ENCODE assay signal across 27 mouse cellular contexts in the genomic region with DNA sequence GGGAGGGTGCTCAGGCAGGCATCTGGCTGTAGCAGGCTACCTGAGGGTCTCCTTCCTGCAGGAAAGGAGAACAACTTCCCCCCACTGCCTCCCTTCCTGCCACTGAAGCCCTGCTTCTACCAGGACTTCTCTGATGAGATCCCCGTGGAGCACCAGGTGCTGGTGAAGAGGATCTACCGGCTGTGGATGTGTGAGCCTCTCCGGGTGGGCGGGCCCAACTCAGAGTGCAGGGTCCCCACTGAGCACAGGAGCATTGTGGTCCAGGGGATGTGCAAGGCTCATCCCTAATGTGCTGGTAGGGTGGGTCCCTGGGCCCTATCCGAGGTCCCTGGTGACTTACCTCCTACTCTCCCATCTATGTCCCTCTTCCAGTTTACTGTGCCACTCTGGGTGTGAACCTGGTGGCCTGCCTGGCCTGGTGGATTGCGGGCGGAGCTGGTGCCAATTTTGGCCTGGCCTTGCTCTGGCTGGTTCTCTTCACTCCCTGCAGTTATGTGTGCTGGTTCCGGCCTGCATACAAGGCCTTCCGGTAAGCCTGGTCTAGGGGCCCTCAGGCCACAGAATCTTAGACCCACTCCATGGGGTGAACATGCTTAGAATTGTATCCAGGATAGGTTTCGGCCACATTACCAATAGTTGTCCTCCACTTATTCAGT. TPM values are rescaled to one million over a fixed set of nuclear protein-coding genes. Genes with fewer than 3 reads are reported as not detected.
A peak's percentile ranks its signal among the peaks of the same experiment; 100 is the strongest.
DNase-seq lines count a peak whose midpoint lies in the region; ATAC-seq and TF ChIP-seq lines count a peak whose summit lies in the region.
"Had no signal": no experiment of that assay in that cellular context is flagged by ENCODE, and none has a peak within 500 bp of the region (broad histone marks: within the 10 kb centered on the region; RNA-seq: fewer than 3 reads in every experiment).

No protein-coding gene starts in this region.

- H3K9ac ChIP-seq in forebrain, embryonic 13.5 days = 0 out of 2 replicates have a peak overlapping the region, but pooled peaks have one; percentile 16
- peak overlapping the region; percentile 10; the same call in 1 of the 2 replicates for H3K9ac ChIP-seq in limb, embryonic 13.5 days
- H3K9ac ChIP-seq: midbrain, embryonic 15.5 days; neural tube, embryonic 15.5 days had no signal

- H3K4me1 ChIP-seq in forebrain, embryonic 13.5 days = peaks cover 7% of the 10 kb centered on the region
- peaks cover 11% of the 10 kb centered on the region for H3K4me1 ChIP-seq in forebrain, embryonic 10.5 days
- peaks cover 2% of the 10 kb centered on the region; the same call in 1 of the 2 replicates for H3K4me1 ChIP-seq in limb, embryonic 13.5 days
- H3K4me1 ChIP-seq in limb, embryonic 10.5 days = 0 out of 2 replicates have a peak, but pooled peaks cover 11% of the 10 kb centered on the region
- H3K4me1 ChIP-seq in E14TG2a.4 (replicated peaks; ENCODE audit: low read depth, low read length) = peaks cover 82% of the 10 kb centered on the region

- DNase-seq in cerebellum, adult 11 months = peak; percentile 39
- no peak for DNase-seq in cerebellum, adult 18-20 months
- DNase-seq in forebrain, embryonic 10.5 days (ENCODE audit: extremely low spot score, low spot score) = no peak
- DNase-seq in limb, embryonic 10.5 days (ENCODE audit: low spot score) = no peak
- DNase-seq in yolk sac, embryonic 10.5 days (ENCODE audit: low spot score) = no peak
- DNase-seq: adrenal gland, adult 8-10 months; gastrocnemius, postnatal 14 days; kidney, adult 18-20 months; kidney, postnatal 36 days; liver, embryonic 13.5 days; lung, adult 2 months; lung, postnatal 10 days; right cerebral cortex, postnatal 25 days had no signal

- no peaks in the 10 kb centered on the region for H3K27me3 ChIP-seq in forebrain, embryonic 13.5 days
- H3K27me3 ChIP-seq in forebrain, embryonic 10.5 days (ENCODE audit: poor library complexity, severe bottlenecking) = no peaks in the 10 kb centered on the region
- H3K27me3 ChIP-seq in limb, embryonic 13.5 days = no peaks in the 10 kb centered on the region
- no peaks in the 10 kb centered on the region for H3K27me3 ChIP-seq in limb, embryonic 10.5 days (ENCODE audit: low read depth, poor library complexity, severe bottlenecking)
- no peaks in the 10 kb centered on the region for H3K27me3 ChIP-seq in E14TG2a.4 (ENCODE audit: insufficient read depth, low read length)
- H3K27me3 ChIP-seq: CH12.LX; liver, embryonic 13.5 days; midbrain, embryonic 15.5 days; neural tube, embryonic 15.5 days had no signal

- no peak overlapping the region for H3K4me2 ChIP-seq in forebrain, embryonic 13.5 days
- no peak overlapping the region for H3K4me2 ChIP-seq in limb, embryonic 13.5 days (replicated peaks)
- H3K4me2 ChIP-seq: heart, embryonic 11.5 days; liver, embryonic 13.5 days; midbrain, embryonic 15.5 days; neural tube, embryonic 15.5 days had no signal

- no peak for TF ChIP-seq CTCF in E14TG2a.4 (conservative IDR thresholded peaks at IDR 0.05; ENCODE audit: low read length)

- H3K4me3 ChIP-seq in forebrain, embryonic 13.5 days = no peak overlapping the region
- H3K4me3 ChIP-seq in forebrain, embryonic 10.5 days = no peak overlapping the region
- H3K4me3 ChIP-seq in limb, embryonic 13.5 days = no peak overlapping the region
- H3K4me3 ChIP-seq in limb, embryonic 10.5 days = no peak overlapping the region
- 0 out of 2 replicates have a peak overlapping the region, but pooled peaks have one; percentile 20 for H3K4me3 ChIP-seq in E14TG2a.4 (replicated peaks; ENCODE audit: low read length)
- H3K4me3 ChIP-seq: layer of hippocampus, adult 2 months; left cerebral cortex, adult 2 months; liver, embryonic 13.5 days; midbrain, embryonic 10.5 days; midbrain, embryonic 15.5 days; neural tube, embryonic 15.5 days had no signal

- no peak overlapping the region for H3K27ac ChIP-seq in forebrain, embryonic 13.5 days
- no peak overlapping the region for H3K27ac ChIP-seq in forebrain, embryonic 10.5 days
- H3K27ac ChIP-seq in limb, embryonic 13.5 days = no peak overlapping the region
- H3K27ac ChIP-seq in limb, embryonic 10.5 days = no peak overlapping the region
- H3K27ac ChIP-seq: layer of hippocampus, adult 2 months; left cerebral cortex, adult 2 months; liver, embryonic 13.5 days; midbrain, embryonic 10.5 days; midbrain, embryonic 15.5 days; neural tube, embryonic 15.5 days; stomach, postnatal 0 days had no signal

- H3K9me3 ChIP-seq in forebrain, embryonic 13.5 days (replicated peaks) = no peaks in the 10 kb centered on the region
- H3K9me3 ChIP-seq in forebrain, embryonic 10.5 days = no peaks in the 10 kb centered on the region
- no peaks in the 10 kb centered on the region for H3K9me3 ChIP-seq in limb, embryonic 13.5 days
- no peaks in the 10 kb centered on the region for H3K9me3 ChIP-seq in limb, embryonic 10.5 days (replicated peaks)
- no peaks in the 10 kb centered on the region for H3K9me3 ChIP-seq in E14TG2a.4 (ENCODE audit: low read length)
- H3K9me3 ChIP-seq: G1E; liver, embryonic 13.5 days; midbrain, embryonic 10.5 days; midbrain, embryonic 15.5 days; neural tube, embryonic 15.5 days had no signal

- no peak for ATAC-seq in forebrain, embryonic 13.5 days
- ATAC-seq in limb, embryonic 13.5 days (ENCODE audit: low FRiP score, low read depth) = no peak
- ATAC-seq: hindbrain, embryonic 16.5 days; midbrain, embryonic 15.5 days had no signal

- 94% methylated on average over 10 of the region's 10 CpGs for WGBS in forebrain, embryonic 13.5 days
- WGBS in forebrain, embryonic 10.5 days = 87% methylated on average over 10 of the region's 10 CpGs
- 91% methylated on average over 10 of the region's 10 CpGs for WGBS in limb, embryonic 13.5 days
- 93% methylated on average over 10 of the region's 10 CpGs for WGBS in limb, embryonic 10.5 days

- H3K36me3 ChIP-seq in forebrain, embryonic 13.5 days (ENCODE audit: poor library complexity, severe bottlenecking) = peaks cover 70% of the 10 kb centered on the region
- peaks cover 91% of the 10 kb centered on the region for H3K36me3 ChIP-seq in forebrain, embryonic 10.5 days (replicated peaks)
- H3K36me3 ChIP-seq in limb, embryonic 13.5 days = peaks cover 83% of the 10 kb centered on the region
- H3K36me3 ChIP-seq in limb, embryonic 10.5 days = peaks cover 86% of the 10 kb centered on the region
- peaks cover 83% of the 10 kb centered on the region for H3K36me3 ChIP-seq in E14TG2a.4 (ENCODE audit: insufficient read depth, low read length)

RNA-seq across cellular contexts. Expression of a gene that starts 3.6 kb away (rescaled TPM):
- polyA plus RNA-seq in forebrain, embryonic 13.5 days (2015; fragmentation: Nextera tagmentation; extraction: Ambion mirVana) = 4.0 and 4.4 TPM in 2 replicates
- 4.7 and 5.6 TPM in 2 replicates for polyA plus RNA-seq in forebrain, embryonic 10.5 days (2016; fragmentation: Nextera tagmentation; extraction: Ambion mirVana)
- polyA plus RNA-seq in limb, embryonic 13.5 days (2015; fragmentation: Nextera tagmentation; extraction: Ambion mirVana) = 3.7 and 5.6 TPM in 2 replicates
- 5.1 and 5.2 TPM in 2 replicates for polyA plus RNA-seq in limb, embryonic 10.5 days (2016; fragmentation: Nextera tagmentation; extraction: Ambion mirVana)
- polyA plus RNA-seq: macrophage had no signal

RNA-seq across cellular contexts. Expression of a gene that starts 6.7 kb away (rescaled TPM):
- polyA plus RNA-seq in forebrain, embryonic 13.5 days (2015; fragmentation: Nextera tagmentation; extraction: Ambion mirVana) = 4.8 and 6.7 TPM in 2 replicates
- 10.7 and 11.9 TPM in 2 replicates for polyA plus RNA-seq in forebrain, embryonic 10.5 days (2016; fragmentation: Nextera tagmentation; extraction: Ambion mirVana)
- polyA plus RNA-seq in limb, embryonic 13.5 days (2015; fragmentation: Nextera tagmentation; extraction: Ambion mirVana) = 7.6 and 8.8 TPM in 2 replicates
- 11.1 and 13.4 TPM in 2 replicates for polyA plus RNA-seq in limb, embryonic 10.5 days (2016; fragmentation: Nextera tagmentation; extraction: Ambion mirVana)

RNA-seq across cellular contexts. Expression of a gene that starts 6.7 kb away (rescaled TPM):
- polyA plus RNA-seq in forebrain, embryonic 13.5 days (2015; fragmentation: Nextera tagmentation; extraction: Ambion mirVana) = 56.7 and 69.6 TPM in 2 replicates
- polyA plus RNA-seq in forebrain, embryonic 10.5 days (2016; fragmentation: Nextera tagmentation; extraction: Ambion mirVana) = 91.5 and 93.0 TPM in 2 replicates
- polyA plus RNA-seq in limb, embryonic 13.5 days (2015; fragmentation: Nextera tagmentation; extraction: Ambion mirVana) = 83.9 and 92.0 TPM in 2 replicates
- polyA plus RNA-seq in limb, embryonic 10.5 days (2016; fragmentation: Nextera tagmentation; extraction: Ambion mirVana) = 87.8 and 92.2 TPM in 2 replicates

RNA-seq across cellular contexts. Expression of a gene that starts 13.2 kb away (rescaled TPM):
- 55.0 and 73.2 TPM in 2 replicates for polyA plus RNA-seq in forebrain, embryonic 13.5 days (2015; fragmentation: Nextera tagmentation; extraction: Ambion mirVana)
- polyA plus RNA-seq in forebrain, embryonic 10.5 days (2016; fragmentation: Nextera tagmentation; extraction: Ambion mirVana) = 123 and 133 TPM in 2 replicates
- 148 and 159 TPM in 2 replicates for polyA plus RNA-seq in limb, embryonic 13.5 days (2015; fragmentation: Nextera tagmentation; extraction: Ambion mirVana)
- 237 and 255 TPM in 2 replicates for polyA plus RNA-seq in limb, embryonic 10.5 days (2016; fragmentation: Nextera tagmentation; extraction: Ambion mirVana)

RNA-seq across cellular contexts. Expression of a gene that starts 19.3 kb away (rescaled TPM):
- 72.3 and 74.9 TPM in 2 replicates for polyA plus RNA-seq in forebrain, embryonic 13.5 days (2015; fragmentation: Nextera tagmentation; extraction: Ambion mirVana)
- 71.8 and 75.5 TPM in 2 replicates for polyA plus RNA-seq in forebrain, embryonic 10.5 days (2016; fragmentation: Nextera tagmentation; extraction: Ambion mirVana)
- 80.9 and 83.0 TPM in 2 replicates for polyA plus RNA-seq in limb, embryonic 13.5 days (2015; fragmentation: Nextera tagmentation; extraction: Ambion mirVana)
- 104 and 108 TPM in 2 replicates for polyA plus RNA-seq in limb, embryonic 10.5 days (2016; fragmentation: Nextera tagmentation; extraction: Ambion mirVana)
